Mouse (Mus musculus) brown adipose tissue, adult 24 weeks (tissue): ENCODE data around the gene Castor1. TPM values are rescaled to one million over a fixed set of nuclear protein-coding genes. Genes with fewer than 3 reads are reported as not detected.

Experiments
- H3K27ac ChIP-seq: fragments of 200-500 bp; replicated peaks from 2 replicates; pipeline ENCODE4 v1.5.1; 2012; ENCODE audit warnings: low read depth, mild to moderate bottlenecking, low read length
- H3K4me1 ChIP-seq: fragments of 200-500 bp; 2 replicates; pipeline ENCODE4 v1.6.1; 2012; ENCODE audit warnings: low read length, mixed read lengths; ENCODE audit not compliant: control insufficient read depth, insufficient read depth, insufficient read length
- H3K4me3 ChIP-seq: fragments of 200-500 bp; 2 replicates; pipeline ENCODE4 v1.5.1; 2012; ENCODE audit warnings: low read depth, mild to moderate bottlenecking, low read length, moderate library complexity; ENCODE audit not compliant: insufficient read depth
- polyA plus RNA-seq: library from polyadenylated mRNA; stranded (reverse); fragments of >200 nt; gene quantifications from 2 replicates; pipeline ENCODE4 v1.2.4, GENCODE M21; 2012; ENCODE audit not compliant: missing spikeins, insufficient read depth, insufficient read length

Gene Castor1
- polyA plus RNA-seq, 1 experiment, result 2.4 TPM

GRCm38 (mm10) chr11:4197691-4198090 lies 20.3 kb upstream of the Castor1 start:
- Histone ChIP-seq H3K27ac (peak overlapping the region; percentile 17; the same call in 1 of the 2 replicates), H3K4me3 (no peak overlapping the region), H3K4me1 (peaks cover 19% of the 10 kb centered on the region)

GRCm38 (mm10) chr11:4201981-4202700 lies 15.9 kb upstream of the Castor1 start:
- H3K27ac ChIP-seq, result no peak overlapping the region
- H3K4me3 ChIP-seq, result no peak overlapping the region

GRCm38 (mm10) chr11:4202995-4203704 lies 14.9 kb upstream of the Castor1 start:
- H3K4me1 ChIP-seq, result peaks cover 32% of the 10 kb centered on the region
- peak overlapping the region; percentile 86 for H3K27ac ChIP-seq
- H3K4me3 ChIP-seq, result no peak overlapping the region

More at GRCm38 (mm10) chr11:4201981-4202700, 15.9 kb upstream of the Castor1 start:
- peaks cover 28% of the 10 kb centered on the region for H3K4me1 ChIP-seq

GRCm38 (mm10) chr11:4203705-4204074 lies 14.3 kb upstream of the Castor1 start:
- H3K4me3 ChIP-seq, result no peak overlapping the region
- H3K4me1 ChIP-seq, result peaks cover 35% of the 10 kb centered on the region
- H3K27ac ChIP-seq, result peak overlapping the region; percentile 86

DNA sequence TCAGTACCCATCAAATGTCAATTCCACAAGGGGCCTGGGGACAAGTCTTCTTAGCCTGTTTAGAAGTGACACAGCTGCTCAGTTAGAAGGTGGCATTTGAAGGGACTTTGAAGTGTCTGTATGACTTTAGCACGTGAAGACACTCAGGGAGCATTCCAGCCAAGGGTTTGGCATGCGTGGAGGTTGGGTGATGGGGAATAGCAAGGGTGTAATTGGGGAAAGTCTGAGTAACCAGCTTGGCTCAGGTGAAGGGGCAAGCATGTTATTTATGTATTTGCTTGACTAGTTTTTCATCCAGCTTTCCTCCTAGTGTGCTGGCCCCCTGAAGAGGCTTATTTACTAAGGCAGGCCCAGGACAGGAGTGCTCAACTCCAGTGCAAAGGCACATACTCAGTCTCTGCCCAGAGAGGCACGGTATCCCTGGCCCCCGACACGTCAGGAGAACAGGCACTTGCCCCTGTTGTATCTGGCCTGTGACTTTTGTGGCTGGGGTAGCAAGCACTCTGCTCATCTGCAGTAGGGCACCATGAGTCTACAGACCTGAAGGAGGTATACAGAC lies 12.8 kb upstream of the Castor1 start:
- no peak overlapping the region for H3K27ac ChIP-seq
- H3K4me1 ChIP-seq, result peaks cover 35% of the 10 kb centered on the region

DNA sequence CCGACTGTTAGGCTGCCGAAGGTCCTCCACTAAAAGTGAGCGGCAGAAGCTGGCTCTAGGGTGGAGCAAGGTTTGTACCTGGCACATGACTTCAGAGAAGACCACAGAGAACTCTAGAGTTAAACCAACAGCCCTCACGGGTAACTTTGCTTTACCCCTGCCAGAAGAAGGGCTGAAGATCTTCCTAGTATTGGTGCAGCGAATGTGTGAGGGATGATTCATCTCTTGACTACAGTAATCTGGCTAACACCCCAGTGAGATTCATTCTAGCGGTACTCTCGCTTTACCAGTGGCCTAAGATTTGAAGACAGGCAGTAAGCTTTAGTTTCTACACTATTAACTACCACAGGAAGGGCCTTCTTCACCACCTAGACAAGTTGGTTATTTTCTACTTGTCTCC lies 12.1 kb upstream of the Castor1 start:
- Histone ChIP-seq H3K4me3 (no peak overlapping the region), H3K4me1 (peaks cover 35% of the 10 kb centered on the region), H3K27ac (peak overlapping the region; percentile 12; the same call in 1 of the 2 replicates)

More for the DNA sequence above, 12.8 kb upstream of the Castor1 start:
- no peak overlapping the region for H3K4me3 ChIP-seq

GRCm38 (mm10) chr11:4206563-4206962 lies 11.5 kb upstream of the Castor1 start:
- H3K27ac ChIP-seq, result no peak overlapping the region; the same call in 1 of the 2 replicates
- H3K4me1 ChIP-seq, result peaks cover 35% of the 10 kb centered on the region
- H3K4me3 ChIP-seq, result no peak overlapping the region

DNA sequence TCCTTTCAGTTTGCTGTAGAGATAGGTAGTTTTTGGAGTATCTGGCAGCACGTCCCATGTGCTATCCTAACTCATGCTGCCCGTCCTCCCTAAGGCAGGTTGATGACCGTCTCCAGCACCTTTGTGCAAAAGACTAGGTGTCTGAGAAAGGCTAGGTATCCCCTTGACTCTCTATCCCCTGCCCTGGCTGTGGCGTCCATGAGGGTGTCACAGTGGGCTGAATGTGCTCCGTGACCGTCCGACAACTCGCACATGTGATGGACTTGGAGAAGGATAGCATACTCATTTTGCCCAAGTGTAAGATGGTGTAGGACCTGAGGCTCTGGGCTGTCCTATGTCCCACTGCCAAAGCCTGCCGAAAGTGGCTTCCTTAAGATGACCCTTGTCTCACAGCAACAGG lies 10.4 kb upstream of the Castor1 start:
- Histone ChIP-seq H3K4me3 (no peak overlapping the region), H3K4me1 (peaks cover 33% of the 10 kb centered on the region), H3K27ac (peak overlapping the region; percentile 67)

- H3K27ac ChIP-seq, result no peak overlapping the region
- peaks cover 21% of the 10 kb centered on the region for H3K4me1 ChIP-seq
Observed at GRCm38 (mm10) chr11:4209556-4209955, 8.5 kb upstream of the Castor1 start.

DNA sequence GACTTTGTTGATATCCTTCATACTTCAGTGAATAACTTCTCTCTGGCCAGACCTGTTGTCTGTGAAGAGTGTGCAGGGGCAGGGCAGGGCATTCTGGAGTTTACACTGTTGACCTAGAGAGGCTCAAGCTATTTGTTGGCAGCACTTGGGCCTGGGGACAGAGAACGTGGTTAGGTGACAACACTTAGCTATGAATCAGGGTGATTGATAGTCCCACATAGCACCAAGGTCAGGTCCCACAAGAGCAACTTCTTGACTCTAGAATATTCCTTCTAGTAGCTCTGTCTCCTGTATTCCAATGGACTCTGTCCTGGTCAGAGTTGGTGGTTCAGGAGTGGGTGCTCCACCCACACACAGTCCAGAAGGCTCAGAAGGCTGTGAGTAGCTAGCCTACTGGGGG lies 7.2 kb upstream of the Castor1 start:
- H3K4me3 ChIP-seq, result no peak overlapping the region
- no peak overlapping the region for H3K27ac ChIP-seq
- peaks cover 25% of the 10 kb centered on the region for H3K4me1 ChIP-seq

More at GRCm38 (mm10) chr11:4209556-4209955, 8.5 kb upstream of the Castor1 start:
- H3K4me3 ChIP-seq, result no peak overlapping the region

DNA sequence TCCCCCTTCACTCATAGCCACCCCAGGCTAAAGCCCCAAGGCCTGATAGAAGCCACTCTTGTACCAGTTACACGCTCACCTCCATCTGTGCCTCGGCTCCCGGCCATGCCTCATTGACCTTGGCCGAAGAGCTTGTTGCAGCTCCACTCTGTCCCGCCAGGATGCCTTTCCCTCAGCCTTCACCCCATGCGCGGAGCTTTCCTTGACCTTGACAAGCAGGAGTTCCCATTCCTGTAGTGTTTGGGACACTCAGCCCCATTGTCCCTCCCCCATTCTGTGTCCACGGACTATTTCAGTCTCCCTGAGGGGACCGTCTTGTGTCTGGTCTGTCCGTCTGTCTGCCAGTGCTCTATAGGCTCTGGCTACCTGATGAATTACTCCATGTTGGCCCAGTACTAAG lies 4.9 kb upstream of the Castor1 start:
- Histone ChIP-seq H3K4me3 (no peak overlapping the region), H3K27ac (no peak overlapping the region), H3K4me1 (peaks cover 13% of the 10 kb centered on the region)

DNA sequence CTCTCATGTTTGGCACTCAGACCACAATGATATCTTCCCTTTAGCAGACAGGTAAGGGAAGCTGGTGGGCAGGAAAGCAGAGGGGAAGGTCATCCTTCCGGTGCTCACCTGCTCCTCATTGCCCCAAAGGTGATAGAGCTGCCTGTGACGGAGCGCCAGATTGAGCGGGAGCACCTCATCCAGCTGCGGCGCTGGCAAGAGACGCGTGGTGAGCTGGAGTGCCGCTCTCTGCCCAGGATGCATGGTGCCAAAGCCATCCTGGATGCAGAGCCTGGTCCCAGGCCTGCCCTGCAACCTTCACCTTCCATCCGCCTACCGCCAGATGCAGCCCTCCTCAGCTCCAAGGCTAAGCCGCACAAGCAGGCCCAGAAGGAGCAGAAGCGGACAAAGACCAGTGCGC lies 3.5 kb upstream of the Castor1 start:
- Histone ChIP-seq H3K4me3 (no peak overlapping the region), H3K4me1 (peaks cover 14% of the 10 kb centered on the region), H3K27ac (no peak overlapping the region)

- H3K4me3 ChIP-seq, result no peak overlapping the region
- H3K27ac ChIP-seq, result 0 out of 2 replicates have a peak overlapping the region, but pooled peaks have one; percentile 2
Observed at GRCm38 (mm10) chr11:4215061-4215460, 3.0 kb upstream of the Castor1 start.

GRCm38 (mm10) chr11:4216248-4217000 lies 1.6 kb upstream of the Castor1 start:
- no peak overlapping the region for H3K4me3 ChIP-seq
- H3K4me1 ChIP-seq, result peaks cover 14% of the 10 kb centered on the region
- peak overlapping the region; percentile 99 for H3K27ac ChIP-seq

More at GRCm38 (mm10) chr11:4215061-4215460, 3.0 kb upstream of the Castor1 start:
- peaks cover 14% of the 10 kb centered on the region for H3K4me1 ChIP-seq

GRCm38 (mm10) chr11:4218637-4219036 lies 612 bp downstream of the Castor1 start:
- Histone ChIP-seq H3K27ac (peak overlapping the region; percentile 75), H3K4me3 (peak overlapping the region; percentile 65)

More at GRCm38 (mm10) chr11:4218637-4219036, 612 bp downstream of the Castor1 start:
- peaks cover 14% of the 10 kb centered on the region for H3K4me1 ChIP-seq
